Mouse (Mus musculus): Measurements from ENCODE around the gene Tmem165.

Tmem165 gene

GRCm38 (mm10) chr5:76250948-76251347 lies 67.3 kb downstream of the Tmem165 start:
- DNase-seq = no peak

Measured in cerebellum, postnatal 25 days (tissue).